Mouse (Mus musculus) adrenal gland, adult (tissue): ENCODE results near the gene Myo3b.

Experiments used
- DNase-seq, 2 experiments: peaks; one replicate each; pipeline ENCODE4 v3.0.0; 2022 to 2023; ENCODE audit warnings: low spot score in 1 of 2; ENCODE audit not compliant: inconsistent age in 2 of 2

The Myo3b gene

DNA sequence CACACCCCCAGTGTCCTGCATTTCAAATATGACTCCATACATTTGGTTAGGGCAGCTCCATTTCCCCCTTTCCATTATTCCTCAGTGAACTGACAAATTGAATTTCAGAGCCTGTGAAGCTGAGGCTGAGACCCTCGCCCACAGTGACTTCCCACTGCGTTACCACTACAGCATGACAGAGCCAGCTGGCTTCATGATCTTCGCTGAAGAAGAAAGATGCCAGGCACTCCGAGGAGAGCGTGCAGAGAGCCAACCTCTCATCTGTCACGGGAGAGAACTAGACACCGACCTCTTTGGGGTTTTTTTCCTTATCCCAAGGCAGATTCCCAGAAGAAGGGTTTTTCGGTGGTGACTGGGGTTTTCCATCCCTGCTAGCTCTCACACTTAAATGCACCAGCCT lies 306.2 kb downstream of the Myo3b start:
- no peak for DNase-seq

GRCm38 (mm10) chr2:70347511-70347910 lies 308.6 kb downstream of the Myo3b start:
- DNase-seq = no peak

- DNase-seq = no peak
Observed at GRCm38 (mm10) chr2:70348793-70349553, 310.0 kb downstream of the Myo3b start.

DNA sequence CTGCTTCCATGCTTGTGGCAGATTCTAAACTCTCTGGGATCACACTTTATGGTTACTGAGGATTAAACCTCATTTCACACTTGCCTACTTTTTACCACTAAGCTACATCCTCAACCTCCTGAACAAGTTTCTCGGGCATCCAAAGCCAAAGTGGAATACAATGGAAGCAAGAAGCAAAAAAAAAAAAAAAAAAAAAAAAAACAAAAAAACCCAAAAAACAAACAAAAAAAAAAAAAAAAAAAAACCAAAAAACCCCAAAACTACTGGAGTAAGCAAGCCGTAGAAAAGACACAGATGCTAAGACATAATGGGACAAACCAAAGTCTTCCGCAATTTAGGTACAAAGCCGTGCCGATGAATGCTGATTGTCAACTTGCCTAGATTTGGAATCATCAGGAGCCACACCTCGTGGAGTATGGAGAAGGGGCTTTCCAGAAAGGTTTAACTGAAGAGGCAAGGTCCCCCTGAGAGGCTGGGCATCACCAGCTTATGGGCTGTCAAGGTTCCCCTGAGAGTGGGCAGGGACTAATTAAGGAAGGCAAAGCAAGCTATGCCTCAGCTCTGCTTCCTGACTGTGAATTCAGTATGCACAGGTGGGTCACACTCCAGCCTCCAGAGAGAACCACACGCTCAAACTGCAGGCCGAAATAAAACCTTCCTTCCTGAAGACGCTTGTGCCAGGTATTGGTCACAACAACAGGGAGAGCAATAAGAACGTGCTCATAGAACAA lies 313.7 kb downstream of the Myo3b start:
- no peak for DNase-seq

DNA sequence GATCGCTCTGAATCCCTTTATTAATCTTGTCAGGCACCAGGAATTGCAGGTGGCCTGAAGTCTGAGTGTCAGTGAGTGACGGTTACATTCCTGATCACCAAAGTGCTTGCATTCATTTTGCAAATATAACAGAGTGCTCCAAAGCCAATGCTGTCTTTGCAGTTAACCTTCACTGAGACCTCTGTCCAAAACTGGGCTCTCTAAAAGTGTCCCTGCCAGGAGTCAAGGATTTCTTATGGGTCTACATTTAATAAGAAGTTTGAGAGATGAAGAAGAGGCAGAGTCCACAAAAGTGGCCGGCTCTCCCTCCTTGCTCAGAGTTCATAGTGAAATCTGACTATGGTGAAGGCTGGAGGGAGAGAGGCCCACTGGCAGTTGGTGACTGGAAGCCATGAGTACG lies 315.1 kb downstream of the Myo3b start:
- DNase-seq = no peak

- DNase-seq = no peak
Observed at GRCm38 (mm10) chr2:70355026-70355425, 316.1 kb downstream of the Myo3b start.

DNA sequence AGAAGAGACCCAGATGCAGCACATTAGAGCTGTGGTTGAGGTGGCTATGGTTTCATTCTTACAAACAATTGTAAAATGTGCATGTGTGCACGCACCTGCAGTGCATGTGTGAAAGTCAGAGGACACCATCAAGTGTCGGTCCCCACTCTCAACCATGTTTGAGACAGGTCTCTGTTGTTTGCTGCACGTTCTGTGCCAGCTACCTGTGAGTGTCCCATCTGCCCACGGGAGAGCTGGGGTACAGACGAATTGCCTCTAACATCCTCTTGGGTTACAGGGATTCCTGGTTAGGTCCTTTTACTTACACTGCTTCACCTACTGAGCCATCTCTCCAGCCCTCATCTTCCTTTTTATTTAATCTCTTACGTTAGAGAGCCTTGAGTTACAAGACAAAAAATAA lies 330.5 kb downstream of the Myo3b start:
- no peak for DNase-seq

- DNase-seq = no peak
Observed at GRCm38 (mm10) chr2:70379341-70379740, 340.4 kb downstream of the Myo3b start.

- no peak for DNase-seq
Observed at GRCm38 (mm10) chr2:70379939-70380338, 341.0 kb downstream of the Myo3b start.

- DNase-seq = no peak
Observed at GRCm38 (mm10) chr2:70388645-70389044, 349.7 kb downstream of the Myo3b start.

DNA sequence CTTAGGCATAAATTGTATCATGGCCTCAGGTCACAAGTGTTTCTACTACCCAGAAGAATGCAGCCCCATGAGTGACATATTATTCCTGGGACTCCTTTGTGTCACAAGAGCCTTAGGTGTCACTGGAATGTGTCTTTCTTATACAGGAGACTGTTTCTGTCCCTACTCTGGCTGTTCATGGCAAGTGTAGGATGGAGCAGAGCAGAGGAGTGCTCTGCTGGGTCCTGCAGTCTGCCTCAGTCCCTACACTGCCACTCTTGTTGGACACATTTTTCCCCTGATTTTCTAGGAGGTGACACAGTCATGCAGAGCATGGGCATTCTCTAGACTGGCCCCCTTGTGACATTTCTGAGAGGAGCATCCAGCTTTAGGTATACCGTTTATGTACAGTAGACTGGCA lies 350.2 kb downstream of the Myo3b start:
- DNase-seq = no peak

DNA sequence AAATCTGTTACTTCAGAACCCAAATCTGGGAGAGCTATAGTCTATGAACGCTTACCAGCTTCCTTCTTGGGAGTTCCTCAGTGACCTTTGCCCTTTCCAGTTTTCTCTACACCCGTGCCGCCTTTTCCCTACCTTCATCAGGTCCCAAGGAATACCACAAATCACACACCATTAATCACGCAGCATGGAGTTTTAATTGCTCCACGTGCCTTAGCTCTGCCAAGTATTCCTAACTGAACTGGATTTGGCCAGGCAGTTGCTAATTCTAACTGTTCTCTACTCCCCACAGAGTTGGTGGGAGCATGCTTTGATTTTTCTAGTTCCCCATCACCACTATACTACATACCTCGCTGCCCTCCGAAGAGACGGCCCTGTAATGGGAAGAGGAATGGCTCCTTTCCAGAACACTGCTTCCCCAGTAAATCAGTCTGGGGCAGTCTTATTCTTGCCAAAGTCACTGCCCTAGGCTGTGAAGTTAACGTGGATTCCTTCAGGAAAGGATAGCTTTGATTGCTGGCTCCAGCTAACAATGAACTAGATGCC lies 358.9 kb downstream of the Myo3b start:
- no peak for DNase-seq

- DNase-seq = no peak
Observed at GRCm38 (mm10) chr2:70399441-70400115, 360.7 kb downstream of the Myo3b start.

DNA sequence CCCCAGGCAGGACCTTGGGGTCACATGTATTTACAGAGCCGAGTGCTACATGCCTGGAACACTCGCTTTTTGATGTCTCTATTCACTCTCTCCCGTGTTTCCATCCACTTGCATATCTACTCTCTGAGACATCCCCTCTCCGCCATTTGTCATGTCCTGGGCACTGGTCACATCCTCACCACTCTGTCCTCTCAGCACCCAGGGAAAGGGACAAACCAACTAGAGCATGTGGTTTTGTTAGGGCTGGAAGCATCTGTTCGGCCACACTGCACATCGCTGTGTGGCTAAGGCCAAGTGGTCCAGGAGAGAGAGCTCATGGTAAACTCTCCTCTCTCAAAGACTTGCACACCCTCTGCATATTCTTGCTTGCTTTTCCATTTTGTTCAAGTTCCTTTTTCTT lies 361.4 kb downstream of the Myo3b start:
- DNase-seq = no peak

- no peak for DNase-seq
Observed at GRCm38 (mm10) chr2:70404301-70404700, 365.4 kb downstream of the Myo3b start.

GRCm38 (mm10) chr2:70406846-70407245 lies 367.9 kb downstream of the Myo3b start:
- no peak for DNase-seq

DNA sequence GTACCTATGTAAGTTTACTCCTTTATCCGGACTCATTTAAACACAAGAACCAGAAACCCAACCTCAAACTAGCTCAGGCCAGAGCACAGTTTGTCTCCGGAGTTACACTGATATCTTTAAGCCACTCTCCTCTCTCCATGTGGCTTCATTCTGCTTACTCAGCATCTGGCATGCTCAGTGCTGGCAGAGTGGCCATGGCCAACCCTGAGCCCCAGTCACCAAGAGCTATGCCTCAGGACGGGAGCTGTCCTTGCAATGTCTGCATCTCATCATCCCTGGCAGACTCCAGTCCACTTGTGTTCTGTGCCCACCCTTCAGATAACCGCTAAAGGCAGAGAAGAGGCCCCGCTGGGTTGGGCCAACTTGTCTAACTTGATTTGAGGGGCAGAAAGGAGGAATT lies 368.8 kb downstream of the Myo3b start:
- DNase-seq = no peak

- DNase-seq = no peak
Observed at GRCm38 (mm10) chr2:70410298-70410885, 371.5 kb downstream of the Myo3b start.

- DNase-seq = no peak
Observed at GRCm38 (mm10) chr2:70412315-70412714, 373.4 kb downstream of the Myo3b start.

- no peak for DNase-seq
Observed at GRCm38 (mm10) chr2:70414386-70414785, 375.5 kb downstream of the Myo3b start.

DNA sequence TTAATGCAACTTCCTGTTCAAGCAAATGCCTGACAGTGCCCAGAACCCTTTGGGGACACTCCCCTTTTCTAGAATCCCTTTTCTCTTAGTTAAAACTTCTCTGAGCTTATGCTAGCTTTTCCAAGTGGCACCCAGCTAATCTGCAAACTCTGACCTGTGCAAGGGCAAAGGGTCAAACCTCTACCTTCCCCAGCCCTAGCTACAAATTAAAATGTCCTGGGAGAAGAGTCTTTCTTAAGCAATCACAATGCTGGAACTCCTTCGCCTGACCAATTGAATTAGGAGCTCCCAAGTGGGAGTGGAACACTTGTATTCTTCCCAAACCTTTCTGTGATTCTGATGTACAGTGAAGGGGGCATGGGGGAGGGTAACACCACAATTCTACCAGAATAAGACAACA lies 376.6 kb downstream of the Myo3b start:
- DNase-seq = no peak
